Mouse (Mus musculus) MEL (cell line): ENCODE measurements around the gene Il12a. TPM values are rescaled to one million over a fixed set of nuclear protein-coding genes. Genes with fewer than 3 reads are reported as not detected.

Source experiments
- DNase-seq: peaks from one replicate; pipeline ENCODE4 v3.0.0; 2011; ENCODE audit warnings: low read depth, low spot score
- H3K27ac ChIP-seq: 2 replicates; pipeline ENCODE4 v1.5.1; 2012; ENCODE audit warnings: low read depth, mild to moderate bottlenecking, control low read depth, low read length, moderate library complexity; ENCODE audit not compliant: control insufficient read depth
- H3K27me3 ChIP-seq, 2 experiments: fragments of 150-350 bp in 1 of 2; sonication (generic) in 1 of 2; 2 replicates each; pipeline ENCODE4 v1.6.1; 2012; ENCODE audit warnings: low read length in 2 of 2, mild to moderate bottlenecking in 2 of 2, improper control_type of control experiment in 1 of 2, moderate library complexity in 1 of 2; ENCODE audit not compliant: insufficient read depth in 2 of 2, control insufficient read depth in 1 of 2
- H3K36me3 ChIP-seq, 2 experiments: 2 replicates each; pipeline ENCODE4 v1.6.1; 2012 to 2014; ENCODE audit warnings: low read length in 2 of 2, improper control_type of control experiment in 1 of 2, inconsistent platforms in 1 of 2, mild to moderate bottlenecking in 1 of 2; ENCODE audit not compliant: insufficient read depth in 2 of 2, control insufficient read depth in 1 of 2
- H3K4me1 ChIP-seq, 2 experiments: fragments of 150-350 bp in 1 of 2; sonication (generic) in 1 of 2; 2 replicates each; pipeline ENCODE4 v1.6.1; 2012; ENCODE audit warnings: low read length in 2 of 2, improper control_type of control experiment in 1 of 2, mild to moderate bottlenecking in 1 of 2; ENCODE audit not compliant: insufficient read depth in 2 of 2, control insufficient read depth in 1 of 2
- H3K4me3 ChIP-seq, 2 experiments: fragments of 150-350 bp in 1 of 2; sonication (generic) in 1 of 2; 2 replicates each; pipeline ENCODE4 v1.5.1; 2012; ENCODE audit warnings: low read depth in 2 of 2, low read length in 2 of 2, mild to moderate bottlenecking in 2 of 2, moderate library complexity in 2 of 2, control low read depth in 1 of 2, improper control_type of control experiment in 1 of 2; ENCODE audit not compliant: control insufficient read depth in 1 of 2, insufficient read depth in 1 of 2
- H3K79me2 ChIP-seq: 2 replicates; pipeline ENCODE4 v1.6.1; 2012; ENCODE audit warnings: mild to moderate bottlenecking, low read length, moderate library complexity; ENCODE audit not compliant: control insufficient read depth, poor library complexity, insufficient read depth
- H3K9ac ChIP-seq: 2 replicates; pipeline ENCODE4 v1.6.1; 2012; ENCODE audit warnings: low read depth, mild to moderate bottlenecking, control low read depth, low read length, moderate library complexity; ENCODE audit not compliant: control insufficient read depth, poor library complexity, severe bottlenecking
- H3K9me3 ChIP-seq: fragments of 150-350 bp; sonication (generic); replicated peaks from 2 replicates; pipeline ENCODE4 v1.6.1; 2012; ENCODE audit warnings: mild to moderate bottlenecking, low read length, improper control_type of control experiment, moderate library complexity; ENCODE audit not compliant: insufficient read depth
- CHD2 ChIP-seq: IDR thresholded peaks from 2 replicates; pipeline ENCODE4 v1.6.1; 2011; ENCODE audit warnings: low read length, improper control_type of control experiment
- E2F4 ChIP-seq: IDR thresholded peaks from 2 replicates; pipeline ENCODE4 v1.6.1; 2011; ENCODE audit warnings: low read depth, low read length, improper control_type of control experiment, borderline replicate concordance
- ELF1 ChIP-seq: IDR thresholded peaks from 2 replicates; pipeline ENCODE4 v1.6.1; 2014; ENCODE audit warnings: low read depth, mild to moderate bottlenecking, inconsistent platforms, low read length, improper control_type of control experiment, moderate library complexity
- ETS1 ChIP-seq: IDR thresholded peaks from 2 replicates; pipeline ENCODE4 v1.6.1; 2012; ENCODE audit warnings: low read depth, mild to moderate bottlenecking, inconsistent platforms, low read length, improper control_type of control experiment, moderate library complexity
- JUND ChIP-seq: IDR thresholded peaks from 2 replicates; pipeline ENCODE4 v1.6.1; 2011; ENCODE audit warnings: low read depth, mild to moderate bottlenecking, improper control_type of control experiment, low read length
- MAX ChIP-seq: IDR thresholded peaks from 2 replicates; pipeline ENCODE4 v1.6.1; 2011; ENCODE audit warnings: low read length, improper control_type of control experiment
- MAZ ChIP-seq: IDR thresholded peaks from 2 replicates; pipeline ENCODE4 v1.6.1; 2012; ENCODE audit warnings: low read depth, mild to moderate bottlenecking, inconsistent platforms, low read length, improper control_type of control experiment
- MYB ChIP-seq: IDR thresholded peaks from 2 replicates; pipeline ENCODE4 v1.6.1; 2011; ENCODE audit warnings: mild to moderate bottlenecking, low read depth, low read length, improper control_type of control experiment
- NRF1 ChIP-seq: IDR thresholded peaks from 2 replicates; pipeline ENCODE4 v1.6.1; 2014; ENCODE audit warnings: low read depth, mild to moderate bottlenecking, inconsistent platforms, low read length, improper control_type of control experiment, moderate library complexity; ENCODE audit not compliant: poor library complexity, insufficient read depth, severe bottlenecking
- POLR2A ChIP-seq, 2 experiments: IDR thresholded peaks; 2 replicates each; pipeline ENCODE4 v1.6.1; 2011 to 2012; ENCODE audit warnings: low read length in 2 of 2, mild to moderate bottlenecking in 2 of 2, control low read depth in 1 of 2, improper control_type of control experiment in 1 of 2, low read depth in 1 of 2, moderate library complexity in 1 of 2; ENCODE audit not compliant: control insufficient read depth in 1 of 2, insufficient read depth in 1 of 2, poor library complexity in 1 of 2
- POLR2AphosphoS2 ChIP-seq: IDR thresholded peaks from 2 replicates; pipeline ENCODE4 v1.6.1; 2011; ENCODE audit warnings: low read length, improper control_type of control experiment
- POLR2AphosphoS5 ChIP-seq: IDR thresholded peaks from 2 replicates; pipeline ENCODE4 v1.6.1; 2012; ENCODE audit warnings: low read depth, borderline replicate concordance, mild to moderate bottlenecking, inconsistent platforms, low read length, moderate library complexity, mixed read lengths
- RAD21 ChIP-seq: IDR thresholded peaks from 2 replicates; pipeline ENCODE4 v1.6.1; 2011; ENCODE audit warnings: mild to moderate bottlenecking, low read depth, low read length, improper control_type of control experiment
- SMC3 ChIP-seq: IDR thresholded peaks from 2 replicates; pipeline ENCODE4 v1.6.1; 2011; ENCODE audit warnings: low read depth, low read length, improper control_type of control experiment
- USF1 ChIP-seq: IDR thresholded peaks from 2 replicates; pipeline ENCODE4 v1.6.1; 2014; ENCODE audit warnings: low read depth, mild to moderate bottlenecking, inconsistent platforms, low read length, improper control_type of control experiment, moderate library complexity
- USF2 ChIP-seq, 2 experiments: IDR thresholded peaks; 2 replicates each; pipeline ENCODE4 v1.6.1; 2011 to 2012; ENCODE audit warnings: improper control_type of control experiment in 2 of 2, low read length in 2 of 2, borderline replicate concordance in 1 of 2, inconsistent platforms in 1 of 2, low read depth in 1 of 2, mild to moderate bottlenecking in 1 of 2; ENCODE audit not compliant: insufficient read depth in 1 of 2
- ZC3H11A ChIP-seq: IDR thresholded peaks from 2 replicates; pipeline ENCODE4 v1.6.1; 2012; ENCODE audit warnings: low read depth, mild to moderate bottlenecking, inconsistent platforms, low read length, improper control_type of control experiment
- polyA plus RNA-seq, 2 experiments: library from polyadenylated mRNA; stranded (reverse) in 1 of 2; unstranded in 1 of 2; fragments of >175 nt in 1 of 2; fragments of >200 nt in 1 of 2; gene quantifications; 2 replicates each; pipeline versions ENCODE4 v1.2.1 to v1.2.4; 2012; ENCODE audit warnings: low replicate concordance in 2 of 2, low read depth in 1 of 2; ENCODE audit not compliant: insufficient read length in 2 of 2, insufficient read depth in 1 of 2, missing spikeins in 1 of 2
- total RNA-seq: library from RNA; depleted of rRNA; stranded (reverse); fragments of 300-350 nt; gene quantifications from 2 replicates; pipeline ENCODE4 v1.2.3, GENCODE M21; 2012

The Il12a gene
- total and polyA plus RNA-seq, 3 experiments: not detected

DNA sequence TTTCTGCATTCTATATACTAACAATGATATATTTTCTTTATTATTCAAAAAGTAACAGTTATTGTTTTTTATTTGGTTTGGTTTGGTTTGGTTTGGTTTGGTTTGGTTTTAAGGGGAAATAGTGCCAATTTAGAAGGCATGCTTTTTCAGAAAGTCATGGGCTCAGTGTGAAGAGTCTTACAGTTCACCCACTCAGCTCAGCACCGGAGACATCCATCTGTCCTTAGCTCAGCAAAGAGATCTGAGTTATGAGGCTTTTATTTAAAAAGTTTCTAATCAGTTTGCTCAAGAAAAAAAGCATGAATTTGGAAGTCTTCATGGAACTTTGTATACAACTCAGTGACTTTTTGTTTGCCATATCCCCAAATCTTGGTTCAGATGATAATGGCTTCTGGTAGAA, 6.2 kb upstream of the Il12a start:
- H3K36me3 ChIP-seq: no peaks in the 10 kb centered on the region
- H3K27ac ChIP-seq: no peak overlapping the region
- H3K4me3 ChIP-seq: no peak overlapping the region
- peaks cover 0 to 5% of the 10 kb centered on the region in 2 experiments; a peak in 1 of 4 replicates for H3K4me1 ChIP-seq
- no peaks in the 10 kb centered on the region for H3K79me2 ChIP-seq
- peaks cover 0 to 2% of the 10 kb centered on the region in 2 experiments; a peak in 2 of 4 replicates for H3K27me3 ChIP-seq
- no peak overlapping the region for H3K9ac ChIP-seq
- DNase-seq: no peak
- no peaks in the 10 kb centered on the region for H3K9me3 ChIP-seq
- no peak for TF ChIP-seq POLR2AphosphoS5
- TF ChIP-seq POLR2A (IDR thresholded peaks at IDR 0.05; ENCODE audit: control insufficient read depth in 1 of 2, insufficient read depth in 1 of 2, low read depth in 1 of 2, low read length in 2 of 2, poor library complexity in 1 of 2): no peak
- no peak for TF ChIP-seq E2F4
- TF ChIP-seq ZC3H11A: no peak
- no peak for TF ChIP-seq USF2 (IDR thresholded peaks at IDR 0.05; ENCODE audit: borderline replicate concordance in 1 of 2, insufficient read depth in 1 of 2, low read depth in 1 of 2, low read length in 2 of 2)
- no peak for TF ChIP-seq MYB
- TF ChIP-seq JUND: no peak
- TF ChIP-seq USF1: no peak
- no peak for TF ChIP-seq CHD2
- no peak for TF ChIP-seq MAX
- no peak for TF ChIP-seq SMC3
- no peak for TF ChIP-seq MAZ
- TF ChIP-seq ELF1: no peak
- TF ChIP-seq NRF1: no peak

GRCm38 (mm10) chr3:68686852-68687560, 3.4 kb upstream of the Il12a start:
- H3K9ac ChIP-seq: no peak overlapping the region
- DNase-seq: no peak
- H3K4me1 ChIP-seq: no peaks in the 10 kb centered on the region
- peaks cover 0 to 2% of the 10 kb centered on the region in 2 experiments; a peak in 2 of 4 replicates for H3K27me3 ChIP-seq
- no peak overlapping the region for H3K4me3 ChIP-seq
- H3K9me3 ChIP-seq: no peaks in the 10 kb centered on the region
- TF ChIP-seq USF1 (no peak), NRF1 (no peak), ETS1 (no peak), SMC3 (no peak), MAZ (no peak), RAD21 (no peak), POLR2AphosphoS2 (no peak)
- TF ChIP-seq, all 39 proteins: peak for 0
- no peaks in the 10 kb centered on the region for H3K79me2 ChIP-seq
- no peaks in the 10 kb centered on the region for H3K36me3 ChIP-seq
- no peak overlapping the region for H3K27ac ChIP-seq
